Mouse (Mus musculus) heart, adult 2 months (tissue): ENCODE results near the gene Kcnh7.

ENCODE experiments used
- CTCF ChIP-seq: fragments of 200-600 bp; IDR thresholded peaks from 2 replicates; pipeline ENCODE4 v1.8.1; 2022; ENCODE audit warnings: antibody characterized with exemption, mild to moderate bottlenecking, moderate library complexity
- POLR2A ChIP-seq: fragments of 200-500 bp; IDR thresholded peaks from 2 replicates; pipeline ENCODE4 v1.6.1; 2011; ENCODE audit warnings: mild to moderate bottlenecking, low read depth, low read length, control low read depth; ENCODE audit not compliant: insufficient read depth

- TF ChIP-seq CTCF = no peak
- no peak for TF ChIP-seq POLR2A
Measured at GRCm38 (mm10) chr2:63049884-63050283, 134.2 kb downstream of the Kcnh7 start.
